Mouse (Mus musculus) stomach, embryonic 16.5 days (tissue): ENCODE measurements around the gene Cd53. TPM values are rescaled to one million over a fixed set of nuclear protein-coding genes. Genes with fewer than 3 reads are reported as not detected.

Source experiments
- ATAC-seq: fragments of 200-750 bp; cut with Nextera tagmentation; 2 replicates; pipeline ENCODE4 v1.8.0; 2017; ENCODE audit warnings: moderate number of reproducible peaks, moderate TSS enrichment; ENCODE audit not compliant: insufficient read depth, low FRiP score
- H3K27ac ChIP-seq: fragments of 300-500 bp; sonication (generic); 2 replicates; pipeline ENCODE4 v1.5.1; 2014; ENCODE audit warnings: low read length
- H3K27me3 ChIP-seq: fragments of 300-500 bp; sonication (generic); 2 replicates; pipeline ENCODE4 v1.6.1; 2014; ENCODE audit warnings: low read length, control low read depth, mixed read lengths; ENCODE audit not compliant: control insufficient read depth, insufficient read depth
- H3K36me3 ChIP-seq: fragments of 300-500 bp; sonication (generic); 2 replicates; pipeline ENCODE4 v1.6.1; 2014; ENCODE audit warnings: low read length; ENCODE audit not compliant: control insufficient read depth, insufficient read depth
- H3K4me1 ChIP-seq: fragments of 300-500 bp; sonication (generic); 2 replicates; pipeline ENCODE4 v1.6.1; 2014; ENCODE audit warnings: low read length, control low read depth, mixed read lengths; ENCODE audit not compliant: control insufficient read depth, insufficient read depth
- H3K4me2 ChIP-seq: fragments of 300-500 bp; sonication (generic); 2 replicates; pipeline ENCODE4 v1.6.1; 2014; ENCODE audit warnings: low read depth, low read length, mixed read lengths
- H3K4me3 ChIP-seq: fragments of 300-500 bp; sonication (generic); replicated peaks from 2 replicates; pipeline ENCODE4 v1.5.1; 2014; ENCODE audit warnings: mild to moderate bottlenecking, low read length
- H3K9ac ChIP-seq: fragments of 300-500 bp; sonication (generic); 2 replicates; pipeline ENCODE4 v1.6.1; 2014; ENCODE audit warnings: low read length
- H3K9me3 ChIP-seq: fragments of 300-500 bp; sonication (generic); replicated peaks from 2 replicates; pipeline ENCODE4 v1.6.1; 2016; ENCODE audit warnings: low read length, control low read depth; ENCODE audit not compliant: control insufficient read depth
- WGBS: fragments of 180-500 bp; shearing (Covaris S2); extraction: QIAGEN DNeasy Blood & Tissue Kit; methylation state at CpG from one replicate; pipeline ENCODE4 v1.1.7; 2014; 5-methylcytosine and 5-hydroxymethylcytosine counted together
- polyA plus RNA-seq: library from polyadenylated mRNA; unstranded; fragments of >200 nt; fragmentation: Nextera tagmentation; extraction: Ambion mirVana; gene quantifications from 2 replicates; pipeline ENCODE4 v1.2.1, GENCODE M21; 2015

Gene Cd53
- 11.3 and 13.9 TPM in 2 replicates for polyA plus RNA-seq

DNA sequence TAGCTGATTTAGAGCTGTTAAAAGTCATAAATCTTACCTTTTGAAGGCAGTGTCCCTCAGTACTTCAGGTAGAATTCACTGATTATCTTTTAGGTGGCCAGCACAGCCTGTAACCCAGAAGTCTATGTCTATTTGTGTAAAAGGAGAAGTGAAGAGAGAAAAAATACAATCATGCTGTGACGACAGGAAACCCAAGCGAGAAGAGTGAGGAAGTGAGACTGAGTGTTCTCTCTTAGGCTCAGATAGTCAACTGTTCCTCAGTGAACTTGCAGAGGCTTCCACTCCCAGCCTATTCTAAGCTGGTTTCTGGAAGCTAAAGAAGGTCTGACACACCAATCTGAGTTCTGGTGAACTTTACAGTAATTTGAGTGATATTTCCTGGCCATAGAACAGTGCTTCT is at the start of gene Cd53:
Gene Cd53, minus strand, starts transcription at position 220 of the 400 bp plus-strand sequence.
- H3K4me3 ChIP-seq, result no peak within 1 kb of the TSS
- no peak within 1 kb of the TSS for H3K9ac ChIP-seq
- H3K36me3 ChIP-seq, result no peaks in the 10 kb centered on the region
- WGBS, result 66% methylated on average over 2 of the region's 2 CpGs
- ATAC-seq, result no peak
- H3K9me3 ChIP-seq, result no peaks in the 10 kb centered on the region
- H3K27ac ChIP-seq, result no peak within 1 kb of the TSS
- no peak within 1 kb of the TSS for H3K4me2 ChIP-seq
- no peaks in the 10 kb centered on the region for H3K27me3 ChIP-seq
- H3K4me1 ChIP-seq, result no peaks in the 10 kb centered on the region

DNA sequence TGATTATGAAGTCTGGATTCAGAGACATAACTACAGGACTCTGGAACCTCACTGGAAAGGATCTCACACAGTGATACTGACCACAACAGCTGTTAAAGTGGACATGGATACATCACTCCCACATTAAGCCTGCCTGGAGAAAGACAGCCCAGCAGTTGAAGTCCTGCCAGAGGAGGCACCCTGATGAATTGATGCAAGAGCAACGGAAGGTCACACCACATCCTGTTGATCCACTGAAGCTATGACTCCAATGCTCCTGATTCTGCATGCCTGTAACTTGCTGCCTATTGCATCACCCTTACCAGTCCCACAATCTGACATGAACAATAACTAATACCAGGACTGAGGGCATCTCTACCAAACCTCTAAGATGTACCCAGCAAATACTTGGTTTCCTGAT is 42.2 kb upstream of the Cd53 start:
- Histone ChIP-seq H3K9me3 (no peaks in the 10 kb centered on the region), H3K4me3 (no peak overlapping the region), H3K4me2 (no peak overlapping the region), H3K9ac (no peak overlapping the region), H3K36me3 (no peaks in the 10 kb centered on the region), H3K27me3 (no peaks in the 10 kb centered on the region), H3K27ac (no peak overlapping the region), H3K4me1 (no peaks in the 10 kb centered on the region)
- ATAC-seq, result no peak
- WGBS, result 75% methylated on average over 1 of the region's 1 CpGs

- Histone ChIP-seq H3K36me3 (no peaks in the 10 kb centered on the region), H3K4me1 (no peaks in the 10 kb centered on the region), H3K9me3 (no peaks in the 10 kb centered on the region), H3K27ac (no peak within 1 kb of the TSS), H3K27me3 (no peaks in the 10 kb centered on the region), H3K9ac (no peak within 1 kb of the TSS), H3K4me2 (no peak within 1 kb of the TSS), H3K4me3 (no peak within 1 kb of the TSS)
- ATAC-seq, result no peak
- 71% methylated on average over 1 of the region's 1 CpGs for WGBS
Measured at GRCm38 (mm10) chr3:106826187-106826586, 36.2 kb upstream of the Cd53 start, which contains the start of gene Olfr266. Olfr266 (minus strand) TSS chr3:106826287.

GRCm38 (mm10) chr3:106817676-106818075 is 27.7 kb upstream of the Cd53 start:
- no peaks in the 10 kb centered on the region for H3K36me3 ChIP-seq
- H3K27me3 ChIP-seq, result no peaks in the 10 kb centered on the region
- no peak overlapping the region for H3K4me3 ChIP-seq
- H3K4me1 ChIP-seq, result no peaks in the 10 kb centered on the region
- no peaks in the 10 kb centered on the region for H3K9me3 ChIP-seq
- no peak overlapping the region for H3K9ac ChIP-seq
- no peak overlapping the region for H3K27ac ChIP-seq
- ATAC-seq, result no peak
- no peak overlapping the region for H3K4me2 ChIP-seq
- WGBS, result 74% methylated on average over 2 of the region's 2 CpGs

GRCm38 (mm10) chr3:106808972-106809695 is 19.2 kb upstream of the Cd53 start:
- no peak for ATAC-seq
- Histone ChIP-seq H3K4me1 (no peaks in the 10 kb centered on the region), H3K9me3 (no peaks in the 10 kb centered on the region), H3K27ac (no peak overlapping the region), H3K4me2 (no peak overlapping the region), H3K4me3 (no peak overlapping the region), H3K9ac (no peak overlapping the region), H3K27me3 (no peaks in the 10 kb centered on the region), H3K36me3 (no peaks in the 10 kb centered on the region)
- WGBS, result 58% methylated on average over 2 of the region's 2 CpGs

DNA sequence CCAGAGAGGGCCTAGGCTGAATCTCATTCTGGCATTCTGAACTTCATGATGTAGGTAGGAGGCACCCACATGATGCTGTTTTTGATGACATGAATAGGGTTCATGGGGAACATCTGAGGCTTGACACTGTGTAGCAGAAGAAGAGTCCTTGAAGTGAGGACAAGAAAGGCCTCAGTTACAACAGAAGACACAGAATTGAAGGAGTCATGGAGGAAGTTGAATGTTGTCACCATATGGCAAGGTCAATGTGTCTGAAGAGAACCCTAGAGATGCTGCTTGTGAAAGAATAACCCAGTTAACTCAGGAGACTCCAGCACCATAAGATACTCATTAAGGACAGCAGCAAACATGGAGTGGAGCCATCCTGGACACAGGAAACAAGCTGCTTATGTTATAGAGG is 8.1 kb upstream of the Cd53 start:
- Histone ChIP-seq H3K4me1 (no peaks in the 10 kb centered on the region), H3K27me3 (no peaks in the 10 kb centered on the region), H3K4me3 (no peak overlapping the region), H3K4me2 (no peak overlapping the region), H3K27ac (no peak overlapping the region), H3K9me3 (no peaks in the 10 kb centered on the region), H3K9ac (no peak overlapping the region), H3K36me3 (no peaks in the 10 kb centered on the region)
- no peak for ATAC-seq

DNA sequence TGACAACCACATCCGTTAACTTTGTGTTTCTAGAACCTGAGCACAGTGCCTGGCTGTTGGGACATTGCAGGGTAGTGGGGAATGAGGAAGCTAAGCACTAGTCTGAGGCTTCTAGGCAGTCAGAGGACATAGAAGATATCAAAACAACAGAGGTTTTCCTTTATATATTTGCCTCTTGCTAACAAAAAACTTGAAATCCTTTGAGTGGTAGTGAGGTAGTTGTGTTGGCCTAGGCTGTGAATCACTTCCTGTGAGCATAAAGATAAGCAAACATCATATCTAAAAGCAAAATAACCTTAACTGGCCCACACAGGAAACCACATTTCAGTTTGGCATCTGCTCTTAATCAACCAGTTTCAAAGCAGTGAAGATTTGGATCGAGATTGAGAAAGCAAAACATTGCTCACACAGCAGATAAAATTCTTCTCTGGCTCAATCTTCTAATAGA is 1.5 kb downstream of the Cd53 start:
- Histone ChIP-seq H3K4me2 (no peak overlapping the region), H3K27me3 (no peaks in the 10 kb centered on the region), H3K27ac (no peak overlapping the region), H3K36me3 (no peaks in the 10 kb centered on the region), H3K4me3 (no peak overlapping the region), H3K4me1 (no peaks in the 10 kb centered on the region), H3K9ac (no peak overlapping the region), H3K9me3 (no peaks in the 10 kb centered on the region)
- ATAC-seq, result no peak
- 49% methylated on average over 2 of the region's 2 CpGs for WGBS

- Histone ChIP-seq H3K4me3 (no peak overlapping the region), H3K4me2 (no peak overlapping the region), H3K9ac (no peak overlapping the region), H3K36me3 (no peaks in the 10 kb centered on the region), H3K27me3 (no peaks in the 10 kb centered on the region), H3K9me3 (no peaks in the 10 kb centered on the region), H3K27ac (no peak overlapping the region), H3K4me1 (no peaks in the 10 kb centered on the region)
- no peak for ATAC-seq
Measured at GRCm38 (mm10) chr3:106787972-106788371, 2.0 kb downstream of the Cd53 start.

DNA sequence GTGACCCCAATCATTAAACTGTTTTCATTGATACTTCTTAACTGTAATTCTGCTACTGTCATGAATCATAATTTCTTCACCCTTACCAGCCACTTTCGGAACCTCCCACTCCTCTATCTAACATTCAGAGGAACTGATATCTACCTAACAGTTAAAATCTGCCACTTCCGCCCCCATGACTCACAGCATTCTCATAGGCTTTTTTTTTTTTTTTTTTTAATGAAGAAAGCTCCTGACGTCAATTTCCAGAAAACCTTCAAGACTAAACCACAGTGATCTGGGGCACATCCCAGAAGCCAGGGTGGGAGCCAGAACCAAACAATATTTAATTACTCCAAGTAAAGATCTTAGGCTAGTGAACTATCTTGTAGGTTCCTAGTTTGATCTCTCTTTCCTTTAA is 4.8 kb downstream of the Cd53 start:
- H3K4me3 ChIP-seq, result no peak overlapping the region
- WGBS, result 72% methylated on average over 3 of the region's 3 CpGs
- no peaks in the 10 kb centered on the region for H3K4me1 ChIP-seq
- H3K27ac ChIP-seq, result no peak overlapping the region
- H3K9me3 ChIP-seq, result no peaks in the 10 kb centered on the region
- no peak overlapping the region for H3K9ac ChIP-seq
- no peak for ATAC-seq
- H3K4me2 ChIP-seq, result no peak overlapping the region
- no peaks in the 10 kb centered on the region for H3K27me3 ChIP-seq
- H3K36me3 ChIP-seq, result no peaks in the 10 kb centered on the region
